Mouse (Mus musculus) limb, embryonic 15.5 days (tissue): ENCODE measurements around the gene Slc22a26. TPM values are rescaled to one million over a fixed set of nuclear protein-coding genes. Genes with fewer than 3 reads are reported as not detected.
"Not testable (repeated sequence)": the region's sequence is repeated elsewhere in the genome, so short reads cannot be mapped to it uniquely, and the experiment has no call there.

Source experiments
- ATAC-seq: fragments of 200-750 bp; cut with Nextera tagmentation; 2 replicates; pipeline ENCODE4 v1.8.0; 2017; ENCODE audit warnings: low read depth, moderate TSS enrichment; ENCODE audit not compliant: insufficient number of reproducible peaks, low FRiP score, low TSS enrichment
- H3K27ac ChIP-seq: fragments of 300-500 bp; sonication (generic); 2 replicates; pipeline ENCODE4 v1.5.1; 2015; ENCODE audit warnings: moderate library complexity, mild to moderate bottlenecking, inconsistent platforms
- H3K27me3 ChIP-seq: fragments of 300-500 bp; sonication (generic); 2 replicates; pipeline ENCODE4 v1.6.1; 2015; ENCODE audit warnings: inconsistent platforms
- H3K36me3 ChIP-seq: fragments of 300-500 bp; sonication (generic); 2 replicates; pipeline ENCODE4 v1.6.1; 2015; ENCODE audit warnings: inconsistent platforms
- H3K4me1 ChIP-seq: fragments of 300-500 bp; sonication (generic); 2 replicates; pipeline ENCODE4 v1.6.1; 2015; ENCODE audit warnings: inconsistent platforms
- H3K4me2 ChIP-seq: fragments of 300-500 bp; sonication (generic); 2 replicates; pipeline ENCODE4 v1.6.1; 2015; ENCODE audit warnings: mild to moderate bottlenecking, inconsistent platforms
- H3K4me3 ChIP-seq: fragments of 300-500 bp; sonication (generic); 2 replicates; pipeline ENCODE4 v1.5.1; 2015; ENCODE audit warnings: mild to moderate bottlenecking, inconsistent platforms
- H3K9ac ChIP-seq: fragments of 300-500 bp; sonication (generic); 2 replicates; pipeline ENCODE4 v1.6.1; 2015; ENCODE audit warnings: inconsistent platforms
- H3K9me3 ChIP-seq: fragments of 300-500 bp; sonication (generic); 2 replicates; pipeline ENCODE4 v1.6.1; 2016; ENCODE audit warnings: inconsistent platforms
- WGBS: fragments of 180-500 bp; shearing (Covaris S2); methylation state at CpG from one replicate; pipeline ENCODE4 v1.1.7; 2015; 5-methylcytosine and 5-hydroxymethylcytosine counted together
- polyA plus RNA-seq: library from polyadenylated mRNA; unstranded; fragments of >200 nt; fragmentation: Nextera tagmentation; extraction: Ambion mirVana; gene quantifications from 2 replicates; pipeline ENCODE4 v1.2.1, GENCODE M21; 2015

Slc22a26 gene
- polyA plus RNA-seq: not detected in 2 replicates

- Histone ChIP-seq H3K27ac (no peak within 1 kb of the TSS), H3K36me3 (no peaks in the 10 kb centered on the region), H3K4me3 (no peak within 1 kb of the TSS), H3K9ac (no peak within 1 kb of the TSS), H3K4me1 (no peaks in the 10 kb centered on the region), H3K9me3 (no peaks in the 10 kb centered on the region), H3K4me2 (no peak within 1 kb of the TSS), H3K27me3 (no peaks in the 10 kb centered on the region)
- WGBS: 65% methylated on average over 1 of the region's 1 CpGs
- no peak for ATAC-seq
Measured at GRCm38 (mm10) chr19:7802571-7802970, at the start of gene Slc22a26. Gene Slc22a26, minus strand, starts transcription at chr19:7802667.

- ATAC-seq: no peak
- H3K4me2 ChIP-seq: no peak overlapping the region
Measured at GRCm38 (mm10) chr19:7829851-7830250, 27.4 kb upstream of the Slc22a26 start.

GRCm38 (mm10) chr19:7790571-7790970 lies 11.9 kb downstream of the Slc22a26 start:
- H3K4me1 ChIP-seq: no peaks in the 10 kb centered on the region
- no peak overlapping the region for H3K4me2 ChIP-seq
- no peaks in the 10 kb centered on the region for H3K27me3 ChIP-seq
- no peak overlapping the region for H3K4me3 ChIP-seq
- no peaks in the 10 kb centered on the region for H3K36me3 ChIP-seq
- no peaks in the 10 kb centered on the region for H3K9me3 ChIP-seq
- H3K27ac ChIP-seq: no peak overlapping the region
- 98% methylated on average over 1 of the region's 1 CpGs for WGBS
- ATAC-seq: no peak
- no peak overlapping the region for H3K9ac ChIP-seq

More at GRCm38 (mm10) chr19:7829851-7830250, 27.4 kb upstream of the Slc22a26 start:
- H3K4me3 ChIP-seq: no peak overlapping the region
- no peak overlapping the region for H3K27ac ChIP-seq
- H3K9me3 ChIP-seq: no peaks in the 10 kb centered on the region
- WGBS: 74% methylated on average over 2 of the region's 2 CpGs
- H3K36me3 ChIP-seq: no peaks in the 10 kb centered on the region
- no peak overlapping the region for H3K9ac ChIP-seq
- H3K4me1 ChIP-seq: no peaks in the 10 kb centered on the region
- no peaks in the 10 kb centered on the region for H3K27me3 ChIP-seq

GRCm38 (mm10) chr19:7775306-7775705 lies 27.2 kb downstream of the Slc22a26 start:
- Histone ChIP-seq H3K27ac (no peak overlapping the region), H3K4me2 (no peak overlapping the region), H3K9me3 (no peaks in the 10 kb centered on the region), H3K9ac (no peak overlapping the region), H3K27me3 (no peaks in the 10 kb centered on the region), H3K36me3 (no peaks in the 10 kb centered on the region), H3K4me1 (no peaks in the 10 kb centered on the region), H3K4me3 (no peak overlapping the region)
- ATAC-seq: no peak
- 68% methylated on average over 4 of the region's 4 CpGs for WGBS

- 84% methylated on average over 2 of the region's 2 CpGs for WGBS
- no peak for ATAC-seq
- Histone ChIP-seq H3K27me3 (no peaks in the 10 kb centered on the region), H3K9me3 (no peaks in the 10 kb centered on the region), H3K36me3 (no peaks in the 10 kb centered on the region), H3K4me1 (no peaks in the 10 kb centered on the region), H3K4me2 (no peak overlapping the region), H3K27ac (no peak overlapping the region), H3K4me3 (no peak overlapping the region), H3K9ac (no peak overlapping the region)
Measured at GRCm38 (mm10) chr19:7766124-7766523, 36.3 kb downstream of the Slc22a26 start.

- Histone ChIP-seq H3K9me3 (no peaks in the 10 kb centered on the region), H3K4me1 (no peaks in the 10 kb centered on the region), H3K36me3 (no peaks in the 10 kb centered on the region), H3K27ac (no peak overlapping the region), H3K4me2 (no peak overlapping the region), H3K9ac (no peak overlapping the region), H3K27me3 (no peaks in the 10 kb centered on the region), H3K4me3 (no peak overlapping the region)
- ATAC-seq: no peak
- WGBS: 86% methylated on average over 3 of the region's 3 CpGs
Measured at GRCm38 (mm10) chr19:7765599-7765998, 36.9 kb downstream of the Slc22a26 start.

- not testable (repeated sequence) for H3K9me3 ChIP-seq, H3K36me3 ChIP-seq, H3K4me3 ChIP-seq, H3K4me1 ChIP-seq, ATAC-seq, H3K9ac ChIP-seq, H3K27ac ChIP-seq, H3K27me3 ChIP-seq, H3K4me2 ChIP-seq
- WGBS: 70% methylated on average over 13 of the region's 13 CpGs
Measured at GRCm38 (mm10) chr19:7753371-7753770, 49.1 kb downstream of the Slc22a26 start.

Other genes with a start within 250 kb of the Slc22a26 start
- gene Pla2g16, start 245.2 kb downstream of the Slc22a26 start, polyA plus RNA-seq: 12.9 and 15.8 TPM in 2 replicates
- gene Lgals12, start 195.5 kb downstream of the Slc22a26 start, polyA plus RNA-seq: 0.64 and 0.96 TPM in 2 replicates
- gene Hrasls5, start 190.1 kb downstream of the Slc22a26 start, polyA plus RNA-seq: 0.27 TPM in 1 of 2 replicates, not detected in the other
- gene Slc22a19, start 91.4 kb downstream of the Slc22a26 start, polyA plus RNA-seq: not detected in 2 replicates
- gene Slc22a27, start 163.4 kb upstream of the Slc22a26 start, polyA plus RNA-seq: not detected in 2 replicates